Mouse (Mus musculus) heart, postnatal 0 days (tissue): ENCODE data around the gene Slc4a8.

ENCODE experiments used
- CTCF ChIP-seq: IDR thresholded peaks from 2 replicates; pipeline ENCODE4 v1.5.1; 2016; ENCODE audit warnings: antibody characterized with exemption, control low read depth, low read depth
- EP300 ChIP-seq: IDR thresholded peaks from 2 replicates; pipeline ENCODE4 v1.6.1; 2016; ENCODE audit warnings: antibody characterized with exemption, low read depth

DNA sequence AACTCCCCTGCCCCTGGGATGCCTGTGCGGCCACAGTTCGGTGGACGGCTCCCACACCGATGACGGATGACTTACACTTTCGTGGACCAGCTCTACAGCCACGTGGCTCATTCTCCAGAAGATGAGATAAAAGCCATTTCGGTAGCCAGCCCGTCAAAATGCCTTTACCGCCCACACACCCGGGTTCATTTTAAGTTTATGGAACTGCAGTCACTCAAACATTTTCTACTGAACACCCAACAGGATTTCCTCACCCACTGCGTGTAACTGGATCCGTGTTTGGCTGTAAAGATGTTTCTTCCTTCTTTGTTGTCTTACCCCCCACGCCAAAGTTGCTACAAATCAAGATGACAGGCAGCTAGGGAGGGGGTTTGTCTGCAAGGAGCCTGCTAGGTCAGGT lies 38.0 kb upstream of the Slc4a8 start:
- TF ChIP-seq CTCF (no peak), EP300 (no peak)
